ENCODE assay signal across 20 mouse cellular contexts in the genomic region with DNA sequence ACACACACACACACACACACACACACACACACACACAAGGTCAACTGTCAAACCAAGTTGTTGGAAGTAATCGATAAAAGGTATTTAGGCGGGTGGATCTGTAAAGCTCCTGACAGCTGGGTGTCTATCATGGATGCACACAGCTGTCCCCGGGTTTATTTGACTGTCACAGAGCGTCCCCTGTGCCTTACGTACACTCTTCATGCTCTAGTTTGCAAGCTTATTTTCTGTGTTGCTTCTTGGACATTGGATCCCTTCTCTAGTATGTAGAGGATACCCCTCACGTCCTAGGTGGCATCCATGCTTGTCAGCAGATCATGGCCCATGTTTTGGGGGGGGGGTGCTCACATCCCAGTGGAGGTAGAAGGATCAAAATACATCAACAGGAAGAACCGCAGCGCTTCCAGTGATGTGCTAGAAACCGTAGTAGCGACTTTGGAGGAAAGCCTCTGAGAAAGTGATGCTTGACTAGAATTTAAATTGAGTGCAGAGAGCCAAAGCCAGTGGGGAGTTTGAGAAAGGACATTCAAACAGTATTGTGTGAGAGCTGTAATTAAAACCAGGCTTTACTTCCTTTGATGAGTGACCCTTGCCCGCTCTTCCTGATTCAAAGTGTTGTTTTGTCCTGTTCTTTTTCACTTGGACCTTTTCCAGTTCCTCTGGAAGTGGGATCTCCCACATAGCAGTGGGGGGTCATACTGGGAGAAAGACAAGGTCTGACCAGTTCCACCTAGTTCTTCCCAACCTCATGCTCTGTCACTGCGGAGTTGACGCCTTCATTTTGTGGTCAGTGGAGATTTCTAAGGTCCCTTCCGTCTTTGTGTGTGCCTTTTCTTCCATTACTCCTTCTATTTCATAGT. TPM values are rescaled to one million over a fixed set of nuclear protein-coding genes. Genes with fewer than 3 reads are reported as not detected.
DNase-seq lines count a peak whose midpoint lies in the region; ATAC-seq lines count a peak whose summit lies in the region.
"Had no signal": no experiment of that assay in that cellular context is flagged by ENCODE, and none has a peak within 500 bp of the region (broad histone marks: within the 10 kb centered on the region; RNA-seq: fewer than 3 reads in every experiment).

No protein-coding gene starts in this region.

- H3K27ac ChIP-seq in hindbrain, embryonic 14.5 days = peak overlapping the region; percentile 52; the same call in 1 of the 2 replicates
- H3K27ac ChIP-seq in hindbrain, embryonic 12.5 days = no peak overlapping the region
- H3K27ac ChIP-seq in lung, embryonic 16.5 days (ENCODE audit: low read length) = peak overlapping the region; percentile 35
- H3K27ac ChIP-seq in limb, embryonic 10.5 days = 0 out of 2 replicates have a peak overlapping the region, but pooled peaks have one; percentile 14
- H3K27ac ChIP-seq in neural tube, embryonic 15.5 days (replicated peaks) = peak overlapping the region; percentile 71
- H3K27ac ChIP-seq: embryonic facial prominence, embryonic 13.5 days; forebrain, embryonic 12.5 days; heart, embryonic 15.5 days; limb, embryonic 15.5 days; stomach, postnatal 0 days had no signal

- no peak overlapping the region for H3K4me3 ChIP-seq in hindbrain, embryonic 14.5 days (replicated peaks; ENCODE audit: low read length)
- H3K4me3 ChIP-seq in hindbrain, embryonic 12.5 days = no peak overlapping the region
- H3K4me3 ChIP-seq in lung, embryonic 16.5 days (ENCODE audit: low read length) = no peak overlapping the region
- no peak overlapping the region for H3K4me3 ChIP-seq in limb, embryonic 10.5 days
- H3K4me3 ChIP-seq in neural tube, embryonic 15.5 days (replicated peaks) = no peak overlapping the region
- H3K4me3 ChIP-seq: embryonic facial prominence, embryonic 13.5 days; forebrain, embryonic 12.5 days; heart, embryonic 15.5 days; limb, embryonic 15.5 days had no signal

- H3K4me1 ChIP-seq in hindbrain, embryonic 14.5 days (replicated peaks; ENCODE audit: control insufficient read depth, insufficient read depth, low read length) = peaks cover 5% of the 10 kb centered on the region; the same call in 1 of the 2 replicates
- H3K4me1 ChIP-seq in hindbrain, embryonic 12.5 days = peaks cover 14% of the 10 kb centered on the region
- peaks cover 12% of the 10 kb centered on the region; the same call in 1 of the 2 replicates for H3K4me1 ChIP-seq in lung, embryonic 16.5 days (replicated peaks; ENCODE audit: control insufficient read depth, insufficient read depth, low read length)
- peaks cover 28% of the 10 kb centered on the region for H3K4me1 ChIP-seq in limb, embryonic 10.5 days
- H3K4me1 ChIP-seq in neural tube, embryonic 15.5 days = peaks cover 8% of the 10 kb centered on the region

- H3K4me2 ChIP-seq in hindbrain, embryonic 14.5 days (replicated peaks) = no peak overlapping the region
- H3K4me2 ChIP-seq in hindbrain, embryonic 12.5 days (replicated peaks) = no peak overlapping the region
- H3K4me2 ChIP-seq in lung, embryonic 16.5 days (ENCODE audit: low read depth, low read length) = no peak overlapping the region
- H3K4me2 ChIP-seq in neural tube, embryonic 15.5 days = no peak overlapping the region
- H3K4me2 ChIP-seq: embryonic facial prominence, embryonic 13.5 days; forebrain, embryonic 12.5 days; heart, embryonic 15.5 days; limb, embryonic 15.5 days had no signal

- no peak for ATAC-seq in hindbrain, embryonic 14.5 days (ENCODE audit: low FRiP score)
- no peak for ATAC-seq in hindbrain, embryonic 12.5 days (ENCODE audit: low FRiP score)
- no peak for ATAC-seq in lung, embryonic 16.5 days (ENCODE audit: low read depth)
- ATAC-seq in neural tube, embryonic 15.5 days (ENCODE audit: low FRiP score) = no peak
- ATAC-seq: inflammation-experienced regulatory T-cells, adult 6 months; lung, postnatal 0 days had no signal

- WGBS in hindbrain, embryonic 14.5 days = 55% methylated on average over 14 of the region's 14 CpGs
- 60% methylated on average over 14 of the region's 14 CpGs for WGBS in hindbrain, embryonic 12.5 days
- WGBS in lung, embryonic 16.5 days = 74% methylated on average over 14 of the region's 14 CpGs
- WGBS in limb, embryonic 10.5 days = 73% methylated on average over 14 of the region's 14 CpGs
- 66% methylated on average over 14 of the region's 14 CpGs for WGBS in neural tube, embryonic 15.5 days

- no peak for DNase-seq in hindbrain, embryonic 14.5 days (ENCODE audit: low spot score)
- no peak for DNase-seq in lung, adult 18-20 months
- DNase-seq in limb, embryonic 10.5 days (ENCODE audit: low spot score) = no peak
- no peak for DNase-seq in B cell, adult 2 months
- DNase-seq: cerebellum, adult 11-12 months; gastrocnemius, postnatal 14 days; kidney, postnatal 25 days; retina, postnatal 1 day; thymus, postnatal 36 days had no signal

- H3K27me3 ChIP-seq in hindbrain, embryonic 14.5 days (ENCODE audit: control insufficient read depth, insufficient read depth, low read length) = no peaks in the 10 kb centered on the region
- H3K27me3 ChIP-seq in hindbrain, embryonic 12.5 days = no peaks in the 10 kb centered on the region
- no peaks in the 10 kb centered on the region for H3K27me3 ChIP-seq in lung, embryonic 16.5 days (ENCODE audit: control insufficient read depth, insufficient read depth, low read depth, low read length)
- H3K27me3 ChIP-seq in limb, embryonic 10.5 days (ENCODE audit: low read depth, poor library complexity, severe bottlenecking) = no peaks in the 10 kb centered on the region
- H3K27me3 ChIP-seq in neural tube, embryonic 15.5 days (replicated peaks) = no peaks in the 10 kb centered on the region
- H3K27me3 ChIP-seq: CH12.LX; embryonic facial prominence, embryonic 13.5 days; forebrain, embryonic 12.5 days; heart, embryonic 15.5 days; limb, embryonic 15.5 days had no signal

- H3K36me3 ChIP-seq in hindbrain, embryonic 14.5 days (replicated peaks; ENCODE audit: control insufficient read depth, insufficient read depth) = no peaks in the 10 kb centered on the region
- 0 out of 2 replicates have a peak, but pooled peaks cover 6% of the 10 kb centered on the region for H3K36me3 ChIP-seq in hindbrain, embryonic 12.5 days
- H3K36me3 ChIP-seq in lung, embryonic 16.5 days (ENCODE audit: control insufficient read depth, insufficient read depth, low read length) = no peaks in the 10 kb centered on the region
- peaks cover 17% of the 10 kb centered on the region for H3K36me3 ChIP-seq in limb, embryonic 10.5 days
- no peaks in the 10 kb centered on the region for H3K36me3 ChIP-seq in neural tube, embryonic 15.5 days
- H3K36me3 ChIP-seq: forebrain, embryonic 12.5 days; heart, embryonic 15.5 days; limb, embryonic 15.5 days had no signal

- no peaks in the 10 kb centered on the region for H3K9me3 ChIP-seq in hindbrain, embryonic 14.5 days (ENCODE audit: control insufficient read depth, low read length)
- H3K9me3 ChIP-seq in hindbrain, embryonic 12.5 days (replicated peaks) = no peaks in the 10 kb centered on the region
- H3K9me3 ChIP-seq in lung, embryonic 16.5 days (ENCODE audit: control insufficient read depth, low read length) = no peaks in the 10 kb centered on the region
- no peaks in the 10 kb centered on the region for H3K9me3 ChIP-seq in limb, embryonic 10.5 days (replicated peaks)
- H3K9me3 ChIP-seq in neural tube, embryonic 15.5 days (replicated peaks) = no peaks in the 10 kb centered on the region
- H3K9me3 ChIP-seq: embryonic facial prominence, embryonic 13.5 days; forebrain, embryonic 12.5 days; heart, embryonic 15.5 days; limb, embryonic 15.5 days had no signal

- H3K9ac ChIP-seq in hindbrain, embryonic 14.5 days = no peak overlapping the region
- no peak overlapping the region for H3K9ac ChIP-seq in hindbrain, embryonic 12.5 days
- H3K9ac ChIP-seq in lung, embryonic 16.5 days (ENCODE audit: low read length) = no peak overlapping the region
- no peak overlapping the region for H3K9ac ChIP-seq in neural tube, embryonic 15.5 days (replicated peaks)
- H3K9ac ChIP-seq: embryonic facial prominence, embryonic 13.5 days; forebrain, embryonic 12.5 days; heart, embryonic 15.5 days; limb, embryonic 15.5 days had no signal

RNA-seq across cellular contexts. Expression of gene Fgd6, which starts 41.4 kb away (rescaled TPM):
- 3.2 and 3.6 TPM in 2 replicates for polyA plus RNA-seq in hindbrain, embryonic 14.5 days (2014; fragmentation: Nextera tagmentation; extraction: Ambion mirVana)
- polyA plus RNA-seq in hindbrain, embryonic 12.5 days (2016; fragmentation: Nextera tagmentation; extraction: Ambion mirVana) = 5.2 TPM in 2 replicates
- polyA plus RNA-seq in lung, embryonic 16.5 days (2015; fragmentation: Nextera tagmentation; extraction: Ambion mirVana) = 2.9 and 3.1 TPM in 2 replicates
- polyA plus RNA-seq in limb, embryonic 10.5 days (2016; fragmentation: Nextera tagmentation; extraction: Ambion mirVana) = 4.0 and 4.5 TPM in 2 replicates
- polyA plus RNA-seq in neural tube, embryonic 15.5 days (2015; fragmentation: Nextera tagmentation; extraction: Ambion mirVana) = 1.8 and 2.3 TPM in 2 replicates

RNA-seq across cellular contexts. Expression of gene Vezt, which starts 41.6 kb away (rescaled TPM):
- 56.5 and 62.5 TPM in 2 replicates for polyA plus RNA-seq in hindbrain, embryonic 14.5 days (2014; fragmentation: Nextera tagmentation; extraction: Ambion mirVana)
- 58.1 and 69.1 TPM in 2 replicates for polyA plus RNA-seq in hindbrain, embryonic 12.5 days (2016; fragmentation: Nextera tagmentation; extraction: Ambion mirVana)
- 25.9 and 27.3 TPM in 2 replicates for polyA plus RNA-seq in lung, embryonic 16.5 days (2015; fragmentation: Nextera tagmentation; extraction: Ambion mirVana)
- polyA plus RNA-seq in limb, embryonic 10.5 days (2016; fragmentation: Nextera tagmentation; extraction: Ambion mirVana) = 19.9 and 25.9 TPM in 2 replicates
- 42.3 and 43.1 TPM in 2 replicates for polyA plus RNA-seq in neural tube, embryonic 15.5 days (2015; fragmentation: Nextera tagmentation; extraction: Ambion mirVana)
